Mouse (Mus musculus): Measurements from ENCODE around the gene Mfn1. TPM values are rescaled to one million over a fixed set of nuclear protein-coding genes. Genes with fewer than 3 reads are reported as not detected.

Gene Mfn1
- total and polyA plus RNA-seq, 3 experiments, result 16.6 to 27.4 (median 25.6) TPM

DNA sequence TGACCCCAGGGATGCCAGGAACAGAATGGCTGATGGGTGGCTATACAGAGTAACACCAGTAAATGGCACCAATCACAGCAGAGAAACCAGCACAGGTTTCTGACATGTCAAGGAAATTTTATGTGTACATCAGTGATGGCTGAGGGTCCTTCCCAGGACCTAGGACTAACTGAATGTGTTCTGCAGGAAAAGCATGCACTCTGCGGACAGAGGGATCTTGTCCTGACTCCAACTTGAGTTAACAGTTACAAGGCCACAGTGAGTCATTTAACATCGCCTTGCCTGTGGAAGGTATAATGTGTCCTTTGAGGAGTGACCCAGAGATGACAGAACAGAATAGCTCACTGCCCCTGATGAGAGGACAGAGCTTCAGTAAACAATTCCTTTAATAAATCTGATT lies 85.5 kb downstream of the Mfn1 start:
- dilution Hi-C loops (cut with MboI; ENCODE audit: extremely low pct_ligation_motif_present, extremely low pct_unique_long_range_greater_than_20kb, low sequenced_read_pairs), result no loop called here
- peaks cover 6 to 7% of the 10 kb centered on the region in 2 experiments; a peak in 3 of 4 replicates for H3K4me1 ChIP-seq (ENCODE audit: control insufficient read depth in 1 of 2, insufficient read depth in 2 of 2)
- no peak for TF ChIP-seq ETS1 (conservative IDR thresholded peaks at IDR 0.05; ENCODE audit: low read depth, low read length)
- TF ChIP-seq BHLHE40 (IDR thresholded peaks at IDR 0.05; ENCODE audit: low read depth, low read length), result no peak
- no peak for TF ChIP-seq POLR2AphosphoS2 (IDR thresholded peaks at IDR 0.05; ENCODE audit: low read depth, low read length)
- TF ChIP-seq JUN (IDR thresholded peaks at IDR 0.05; ENCODE audit: insufficient read depth, low read depth, low read length), result no peak
- no peak for TF ChIP-seq RCOR1 (conservative IDR thresholded peaks at IDR 0.05; ENCODE audit: low read depth, low read length)
- TF ChIP-seq GABPA (IDR thresholded peaks at IDR 0.05; ENCODE audit: insufficient replicate concordance, low read depth, low read length), result no peak
- TF ChIP-seq JUND (conservative IDR thresholded peaks at IDR 0.05; ENCODE audit: low read depth, low read length), result no peak
- TF ChIP-seq USF2 (conservative IDR thresholded peaks at IDR 0.05; ENCODE audit: low read depth, low read length), result no peak
- no peak for TF ChIP-seq UBTF (IDR thresholded peaks at IDR 0.05; ENCODE audit: low read depth, low read length)
- TF ChIP-seq CHD2 (IDR thresholded peaks at IDR 0.05; ENCODE audit: low read length), result no peak
- TF ChIP-seq CHD1 (IDR thresholded peaks at IDR 0.05; ENCODE audit: low read depth, low read length), result no peak
- no peak for TF ChIP-seq ZMIZ1 (IDR thresholded peaks at IDR 0.05; ENCODE audit: low read depth, low read length)
- TF ChIP-seq KAT2A (IDR thresholded peaks at IDR 0.05; ENCODE audit: insufficient replicate concordance, low read length), result no peak
- no peak for TF ChIP-seq SMC3 (IDR thresholded peaks at IDR 0.05; ENCODE audit: low read depth, low read length)
- no peak for TF ChIP-seq ELF1 (IDR thresholded peaks at IDR 0.05; ENCODE audit: low read depth, low read length)

DNA sequence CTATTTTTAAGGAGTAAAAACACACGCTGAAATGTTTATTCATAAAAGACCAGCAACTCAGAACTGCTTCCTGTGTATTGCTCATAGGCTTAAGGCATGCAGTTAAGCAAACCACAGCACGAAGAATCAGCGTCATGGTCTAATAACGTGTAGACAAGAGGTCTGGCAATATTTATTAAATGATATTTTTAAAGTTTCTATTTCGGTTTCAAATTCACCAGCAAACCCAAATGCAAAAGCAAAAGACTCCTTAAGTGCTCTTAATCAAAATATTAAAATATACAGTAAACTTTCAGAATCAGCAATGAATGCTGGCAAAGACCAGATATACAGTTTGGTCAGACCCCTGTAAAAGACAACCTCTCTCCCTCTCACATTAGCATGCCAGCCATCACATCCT lies 86.1 kb downstream of the Mfn1 start:
- H3K9me3 ChIP-seq (replicated peaks; ENCODE audit: low read length), result no peaks in the 10 kb centered on the region
- no peak for DNase-seq (ENCODE audit: extremely low read depth)
- in situ Hi-C loops (cut with MboI; ENCODE audit: low pct_ligation_motif_present, low pct_unique_long_range_greater_than_20kb, low sequenced_read_pairs), result no loop called here
- no peaks in the 10 kb centered on the region for H3K36me3 ChIP-seq (replicated peaks in 1 of 2; ENCODE audit: control insufficient read depth in 1 of 2, insufficient read depth in 1 of 2, low read length in 1 of 2)
- peak overlapping the region; percentile 95 for H3K4me2 ChIP-seq (ENCODE audit: insufficient read depth, low read depth, poor library complexity, severe bottlenecking)
- dilution Hi-C loops (cut with MboI; ENCODE audit: extremely low pct_ligation_motif_present, extremely low pct_unique_long_range_greater_than_20kb, low sequenced_read_pairs), result no loop called here
- peak overlapping the region in 2 of 3 experiments; percentile 13 to 65 for H3K4me3 ChIP-seq (replicated peaks in 1 of 3; ENCODE audit: low read depth in 2 of 3, low read length in 2 of 3, poor library complexity in 1 of 3)
- H3K79me2 ChIP-seq (replicated peaks; ENCODE audit: control insufficient read depth, extremely low read depth, insufficient read depth, poor library complexity, severe bottlenecking), result no peaks in the 10 kb centered on the region
- no peak overlapping the region for H3K27ac ChIP-seq (ENCODE audit: insufficient read depth, low read depth)
- H3K27me3 ChIP-seq (replicated peaks), result no peaks in the 10 kb centered on the region
- TF ChIP-seq RAD21 (IDR thresholded peaks at IDR 0.05; ENCODE audit: low read depth, low read length) (no peak), TCF12 (IDR thresholded peaks at IDR 0.05; ENCODE audit: low read depth, low read length) (no peak), E2F4 (IDR thresholded peaks at IDR 0.05; ENCODE audit: insufficient replicate concordance, low read depth, low read length) (no peak)
- peaks cover 6 to 7% of the 10 kb centered on the region in 2 experiments; a peak in 3 of 4 replicates for H3K4me1 ChIP-seq (ENCODE audit: control insufficient read depth in 1 of 2, insufficient read depth in 2 of 2)
- H3K9ac ChIP-seq (ENCODE audit: insufficient read depth, low read depth), result peak overlapping the region; percentile 10; the same call in 1 of the 2 replicates

More for the DNA sequence above, 85.5 kb downstream of the Mfn1 start:
- Histone ChIP-seq H3K9me3 (replicated peaks; ENCODE audit: low read length) (no peaks in the 10 kb centered on the region), H3K27me3 (replicated peaks) (no peaks in the 10 kb centered on the region), H3K9ac (ENCODE audit: insufficient read depth, low read depth) (no peak overlapping the region), H3K4me3 (replicated peaks in 1 of 3; ENCODE audit: low read depth in 2 of 3, low read length in 2 of 3, poor library complexity in 1 of 3) (no peak overlapping the region), H3K36me3 (replicated peaks in 1 of 2; ENCODE audit: control insufficient read depth in 1 of 2, insufficient read depth in 1 of 2, low read length in 1 of 2) (no peaks in the 10 kb centered on the region), H3K4me2 (ENCODE audit: insufficient read depth, low read depth, poor library complexity, severe bottlenecking) (no peak overlapping the region), H3K79me2 (replicated peaks; ENCODE audit: control insufficient read depth, extremely low read depth, insufficient read depth, poor library complexity, severe bottlenecking) (no peaks in the 10 kb centered on the region), H3K27ac (ENCODE audit: insufficient read depth, low read depth) (no peak overlapping the region)
- no peak for DNase-seq (ENCODE audit: extremely low read depth)
- in situ Hi-C loops (cut with MboI; ENCODE audit: low pct_ligation_motif_present, low pct_unique_long_range_greater_than_20kb, low sequenced_read_pairs), result loop anchor here (5.0 kb wide), 1 partner anchor 83 kb away; no protein-coding TSS in a partner anchor

All from CH12.LX (cell line).